Comparison of ENCODE assay signal across 15 mouse cellular contexts in the genomic region with DNA sequence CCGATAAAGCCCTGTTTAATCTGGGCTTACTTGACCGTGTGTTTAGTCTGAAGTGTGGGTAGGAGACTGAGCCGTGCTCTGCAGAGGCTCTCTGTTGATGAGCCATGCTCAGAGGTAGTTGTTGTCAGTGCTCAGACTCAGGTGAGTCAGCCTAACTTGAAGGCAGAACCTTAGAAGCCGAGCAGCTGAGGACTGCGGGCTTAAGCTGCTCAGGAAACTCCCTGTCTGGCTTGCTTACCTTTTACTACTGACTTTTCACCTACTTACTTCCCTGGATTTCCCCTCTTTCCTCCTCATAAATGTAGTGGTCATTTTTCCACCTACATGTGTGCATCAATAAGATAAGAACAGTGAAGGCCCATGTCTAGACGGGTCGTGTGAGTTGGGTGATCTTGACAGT.
"Had no signal": no experiment of that assay in that cellular context is flagged by ENCODE, and none has a peak within 500 bp of the region (broad histone marks: within the 10 kb centered on the region; RNA-seq: fewer than 3 reads in every experiment).

No protein-coding gene starts in this region.

- ATAC-seq: liver, postnatal 0 days; lung, postnatal 0 days; midbrain, embryonic 16.5 days had no signal

- DNase-seq: liver, postnatal 0 days; lung, adult 2 months; lung, postnatal 14 days; lung, postnatal 4 days; midbrain, embryonic 14.5 days; retina, postnatal 1 day; right cerebral cortex, adult 18-20 months; right cerebral cortex, postnatal 25 days; right cerebral cortex, postnatal 4 days; spleen, adult 18-20 months; thymus, adult 18-20 months; thymus, postnatal 14 days; thymus, postnatal 36 days had no signal
